Mouse (Mus musculus) cerebellum, adult (tissue): ENCODE results near the gene Raf1.

ENCODE experiments used
- ATAC-seq: cut with Nextera tagmentation; 2 replicates; pipeline ENCODE4 v1.9.2; 2017; ENCODE audit warnings: mild to moderate bottlenecking, moderate library complexity, mixed read lengths; ENCODE audit not compliant: insufficient number of reproducible peaks, low FRiP score, low TSS enrichment

Gene Raf1

GRCm38 (mm10) chr6:115676452-115677128 is at the start of gene Raf1:
Gene Raf1 (minus strand): TSS chr6:115676635.
- peak; percentile 97 for ATAC-seq

- ATAC-seq, result no peak
These were observed 45.8 kb upstream of the Raf1 start for GRCm38 (mm10) chr6:115722246-115722645.

- no peak for ATAC-seq
These were observed 41.5 kb upstream of the Raf1 start for GRCm38 (mm10) chr6:115717715-115718558.

- ATAC-seq, result no peak
These were observed 40.7 kb upstream of the Raf1 start for GRCm38 (mm10) chr6:115717101-115717652.

GRCm38 (mm10) chr6:115711261-115711660 is 34.8 kb upstream of the Raf1 start:
- ATAC-seq, result no peak

GRCm38 (mm10) chr6:115702901-115703300 is 26.5 kb upstream of the Raf1 start:
- ATAC-seq, result no peak

- no peak for ATAC-seq
These were observed 24.9 kb upstream of the Raf1 start for GRCm38 (mm10) chr6:115701302-115701701.

GRCm38 (mm10) chr6:115700778-115701177 is 24.3 kb upstream of the Raf1 start:
- no peak for ATAC-seq

- ATAC-seq, result no peak
These were observed 22.3 kb upstream of the Raf1 start for GRCm38 (mm10) chr6:115698699-115699098.

- ATAC-seq, result no peak
These were observed 21.5 kb upstream of the Raf1 start for GRCm38 (mm10) chr6:115697739-115698558.

- no peak for ATAC-seq
These were observed 20.3 kb upstream of the Raf1 start for GRCm38 (mm10) chr6:115696707-115697215.

GRCm38 (mm10) chr6:115695124-115695523 is 18.7 kb upstream of the Raf1 start:
- no peak for ATAC-seq

GRCm38 (mm10) chr6:115694441-115694842 is 18.0 kb upstream of the Raf1 start:
- ATAC-seq, result peak; percentile 66; the same call in 1 of the 2 replicates

GRCm38 (mm10) chr6:115692963-115693730 is 16.7 kb upstream of the Raf1 start:
- ATAC-seq, result no peak

GRCm38 (mm10) chr6:115692163-115692950 is 15.9 kb upstream of the Raf1 start:
- no peak for ATAC-seq

GRCm38 (mm10) chr6:115690105-115690504 is 13.7 kb upstream of the Raf1 start:
- ATAC-seq, result no peak

GRCm38 (mm10) chr6:115688589-115688988 is 12.2 kb upstream of the Raf1 start:
- ATAC-seq, result no peak

GRCm38 (mm10) chr6:115687753-115688152 is 11.3 kb upstream of the Raf1 start:
- no peak for ATAC-seq
